Comparison of ENCODE assay signal across 17 mouse cellular contexts in genomic region chr7:142911682-142912081, GRCm38 (mm10). TPM values are rescaled to one million over a fixed set of nuclear protein-coding genes. Genes with fewer than 3 reads are reported as not detected.
"Had no signal": no experiment of that assay in that cellular context is flagged by ENCODE, and none has a peak within 500 bp of the region (broad histone marks: within the 10 kb centered on the region; RNA-seq: fewer than 3 reads in every experiment).

No protein-coding gene starts in this region.

- H3K9me3 ChIP-seq: neural tube, embryonic 15.5 days; stomach, embryonic 15.5 days had no signal

- H3K4me2 ChIP-seq: neural tube, embryonic 15.5 days; stomach, embryonic 15.5 days had no signal

- H3K27ac ChIP-seq: neural tube, embryonic 15.5 days; stomach, embryonic 15.5 days; stomach, postnatal 0 days had no signal

- H3K27me3 ChIP-seq: neural tube, embryonic 15.5 days; stomach, embryonic 15.5 days had no signal

- H3K4me3 ChIP-seq: neural tube, embryonic 15.5 days; stomach, embryonic 15.5 days had no signal

- H3K4me1 ChIP-seq: stomach, embryonic 15.5 days had no signal

- DNase-seq: retina, postnatal 1 day; right cerebral cortex, adult 18-20 months; right cerebral cortex, postnatal 14 days; right cerebral cortex, postnatal 25 days; right cerebral cortex, postnatal 4 days; spleen, adult 18-20 months; thymus, adult 18-20 months; thymus, adult 2 months; thymus, postnatal 14 days; thymus, postnatal 25 days; thymus, postnatal 36 days; thymus, postnatal 4 days had no signal

- H3K36me3 ChIP-seq: neural tube, embryonic 15.5 days; stomach, embryonic 15.5 days had no signal

- H3K9ac ChIP-seq: neural tube, embryonic 15.5 days; stomach, embryonic 15.5 days had no signal

RNA-seq across cellular contexts. Expression of gene Th, which starts 19.2 kb away (rescaled TPM):
- total RNA-seq: neutrophil, adult 5-6 weeks had no signal
- polyA plus RNA-seq: spleen, adult 2 months had no signal
